Mouse (Mus musculus): ENCODE results near the gene Naa20. TPM values are rescaled to one million over a fixed set of nuclear protein-coding genes. Genes with fewer than 3 reads are reported as not detected.
A peak's percentile ranks its signal among the peaks of the same experiment; 100 is the strongest.

Naa20 gene
- polyA plus RNA-seq, 1 experiment from 2014 or later, result 136 TPM

- peaks cover 26% of the 10 kb centered on the region for H3K4me1 ChIP-seq (replicated peaks)
- peak overlapping the region; percentile 78; the same call in 1 of the 2 replicates for H3K27ac ChIP-seq
- 77% methylated on average over 7 of the region's 7 CpGs for WGBS
- no peaks in the 10 kb centered on the region for H3K27me3 ChIP-seq (ENCODE audit: insufficient read depth, poor library complexity, severe bottlenecking)
- no peak overlapping the region for H3K4me3 ChIP-seq
- H3K36me3 ChIP-seq, result no peaks in the 10 kb centered on the region
- no peak for DNase-seq (ENCODE audit: low spot score)
- H3K9me3 ChIP-seq, result no peaks in the 10 kb centered on the region
Measured at GRCm38 (mm10) chr2:145948402-145948954, 46.6 kb downstream of the Naa20 start.

DNA sequence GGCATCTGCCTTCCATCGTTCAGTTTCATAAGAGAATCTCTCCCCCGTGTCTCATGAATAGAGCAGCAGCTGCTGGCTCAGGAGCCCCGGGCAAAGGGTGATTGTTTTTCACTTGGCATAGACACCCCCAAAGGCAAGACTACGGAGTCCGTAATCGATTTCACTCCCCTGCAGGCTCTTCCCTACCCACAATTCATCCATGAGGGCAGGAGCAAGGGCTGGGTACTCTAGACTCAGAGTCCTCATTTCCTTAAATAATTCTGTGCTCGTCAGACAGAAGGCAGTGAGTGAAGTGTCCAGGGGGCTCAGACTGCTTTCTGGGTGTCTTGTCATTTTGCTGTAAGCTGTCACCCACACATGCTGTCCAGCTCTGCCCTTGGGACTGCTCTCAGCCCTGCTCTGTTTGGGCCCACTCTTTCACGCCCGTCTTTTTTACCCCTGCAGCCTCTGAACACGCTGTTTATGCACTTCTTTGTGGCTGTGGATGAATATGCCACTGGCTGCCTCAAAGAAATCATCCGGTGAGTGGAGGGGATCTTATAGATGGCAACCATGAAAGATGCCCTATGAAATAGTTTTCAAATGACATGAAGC, 47.7 kb downstream of the Naa20 start:
- Histone ChIP-seq H3K4me3 (no peak overlapping the region), H3K27ac (peak overlapping the region; percentile 78), H3K9me3 (no peaks in the 10 kb centered on the region), H3K4me1 (replicated peaks) (peaks cover 26% of the 10 kb centered on the region), H3K36me3 (no peaks in the 10 kb centered on the region), H3K27me3 (ENCODE audit: insufficient read depth, poor library complexity, severe bottlenecking) (no peaks in the 10 kb centered on the region)
- 38% methylated on average over 11 of the region's 11 CpGs for WGBS
- DNase-seq (ENCODE audit: low spot score), result peak; percentile 26

DNA sequence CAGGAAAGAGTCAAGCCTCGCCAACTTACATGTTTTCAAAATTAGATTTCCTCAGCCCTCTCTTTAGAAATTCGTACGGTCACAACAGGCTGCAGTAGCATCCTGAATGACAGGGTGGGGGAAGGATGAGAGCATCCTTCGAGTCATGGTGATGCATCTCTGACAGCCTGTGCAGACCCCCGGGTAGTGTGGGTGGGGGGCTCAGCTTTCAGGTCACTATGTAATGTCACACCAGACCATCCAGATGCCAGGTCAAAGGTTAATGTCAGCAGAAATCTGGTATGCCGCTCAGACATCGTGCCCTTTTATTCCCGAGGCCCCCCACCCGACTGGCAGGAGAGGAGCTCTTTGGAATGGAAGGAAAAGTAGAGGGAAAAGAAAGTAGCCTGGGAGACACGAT, 48.3 kb downstream of the Naa20 start:
- no peaks in the 10 kb centered on the region for H3K36me3 ChIP-seq
- WGBS, result 6% methylated on average over 10 of the region's 10 CpGs
- no peaks in the 10 kb centered on the region for H3K9me3 ChIP-seq
- peak; percentile 65 for DNase-seq (ENCODE audit: low spot score)
- H3K27me3 ChIP-seq (ENCODE audit: insufficient read depth, poor library complexity, severe bottlenecking), result no peaks in the 10 kb centered on the region
- H3K4me3 ChIP-seq, result peak overlapping the region; percentile 0; the same call in 1 of the 2 replicates
- peak overlapping the region; percentile 53 for H3K27ac ChIP-seq
- H3K4me1 ChIP-seq (replicated peaks), result peaks cover 26% of the 10 kb centered on the region

DNA sequence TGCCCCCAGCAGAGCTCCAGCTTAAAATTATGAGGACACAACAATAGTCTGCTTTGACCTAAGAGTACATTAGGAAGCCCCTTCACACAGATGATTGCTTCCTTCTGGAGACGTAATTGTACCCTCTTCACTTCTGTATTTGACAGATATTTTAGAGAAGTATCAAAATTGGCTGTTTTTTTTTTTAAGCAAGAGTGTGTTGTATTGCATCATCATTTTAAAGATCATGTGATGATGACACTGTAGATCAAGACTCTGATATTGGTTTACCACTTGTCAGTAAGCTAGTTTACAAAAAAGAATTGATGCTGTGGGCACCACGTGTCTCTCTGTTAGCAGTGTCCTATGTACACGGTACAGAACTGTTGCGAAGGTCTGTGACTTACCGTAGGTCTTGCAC, 50.8 kb downstream of the Naa20 start:
- Histone ChIP-seq H3K27ac (no peak overlapping the region), H3K9me3 (no peaks in the 10 kb centered on the region), H3K27me3 (ENCODE audit: insufficient read depth, poor library complexity, severe bottlenecking) (peaks cover 5% of the 10 kb centered on the region; the same call in 1 of the 2 replicates), H3K4me3 (no peak overlapping the region), H3K4me1 (replicated peaks) (peaks cover 27% of the 10 kb centered on the region), H3K36me3 (no peaks in the 10 kb centered on the region)
- 92% methylated on average over 5 of the region's 5 CpGs for WGBS
- DNase-seq (ENCODE audit: low spot score), result no peak

DNA sequence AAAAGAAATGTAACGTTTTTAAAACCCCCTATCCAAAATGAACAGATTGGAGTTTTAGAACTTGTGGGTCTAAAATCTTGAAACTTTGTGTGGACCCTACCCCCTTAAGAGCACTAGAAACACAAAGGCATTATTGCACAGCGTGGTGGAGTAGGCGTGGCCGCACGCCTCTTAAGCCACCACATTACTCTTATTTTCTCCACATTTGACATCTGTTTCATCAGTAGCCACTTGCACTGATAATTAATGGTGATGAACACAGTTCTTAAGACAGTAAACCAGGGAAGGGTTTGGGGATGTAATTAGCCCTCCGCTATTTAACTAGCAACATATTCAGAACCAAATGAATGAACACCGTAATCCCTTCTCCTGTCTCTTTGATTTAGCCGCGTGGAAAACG, 53.9 kb downstream of the Naa20 start:
- Histone ChIP-seq H3K27ac (no peak overlapping the region), H3K36me3 (no peaks in the 10 kb centered on the region), H3K9me3 (no peaks in the 10 kb centered on the region), H3K4me3 (no peak overlapping the region), H3K27me3 (ENCODE audit: insufficient read depth, poor library complexity, severe bottlenecking) (peaks cover 5% of the 10 kb centered on the region; the same call in 1 of the 2 replicates), H3K4me1 (replicated peaks) (peaks cover 18% of the 10 kb centered on the region)
- 84% methylated on average over 10 of the region's 10 CpGs for WGBS
- no peak for DNase-seq (ENCODE audit: low spot score)

DNA sequence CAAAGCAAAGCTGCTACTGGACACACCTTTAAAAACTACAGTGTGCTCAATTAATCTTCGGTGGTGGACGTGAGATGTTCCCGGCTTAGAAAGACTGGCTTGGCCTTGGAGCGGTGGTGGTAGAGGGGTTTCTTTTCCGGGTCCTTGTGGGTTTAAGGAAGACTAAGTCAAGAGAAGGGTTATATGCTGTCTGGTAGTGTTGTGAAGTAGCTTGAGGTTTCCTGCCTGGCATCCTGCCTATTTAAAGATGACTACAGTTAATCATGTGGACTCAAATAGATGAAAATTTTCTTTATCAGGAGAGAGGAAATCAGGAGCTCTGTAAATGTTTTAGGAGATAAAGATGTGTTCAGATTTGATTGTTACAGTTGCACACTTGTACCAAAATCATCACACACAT, 54.4 kb downstream of the Naa20 start:
- Histone ChIP-seq H3K4me1 (replicated peaks) (peaks cover 15% of the 10 kb centered on the region), H3K27ac (no peak overlapping the region), H3K9me3 (no peaks in the 10 kb centered on the region), H3K27me3 (ENCODE audit: insufficient read depth, poor library complexity, severe bottlenecking) (peaks cover 5% of the 10 kb centered on the region; the same call in 1 of the 2 replicates), H3K4me3 (no peak overlapping the region), H3K36me3 (no peaks in the 10 kb centered on the region)
- DNase-seq (ENCODE audit: low spot score), result no peak
- WGBS, result 83% methylated on average over 5 of the region's 5 CpGs

DNA sequence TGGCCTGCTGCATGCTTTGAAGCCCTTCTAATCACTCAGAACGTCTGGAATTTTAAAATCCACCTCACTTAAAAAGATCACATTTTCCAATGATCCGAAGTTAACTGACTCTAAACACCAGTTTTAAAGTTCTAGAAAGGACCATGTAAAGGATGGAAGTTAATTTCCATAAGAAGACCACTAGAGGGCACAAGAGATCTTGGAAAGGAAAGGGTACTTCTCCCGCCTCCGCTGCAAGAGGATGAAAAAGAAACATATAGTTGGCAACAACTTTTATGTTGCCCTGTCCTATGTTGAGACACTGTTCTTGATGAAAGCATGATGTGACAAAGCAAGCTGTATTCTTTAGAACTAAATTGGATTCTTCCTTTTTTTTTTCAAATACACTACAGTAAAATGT, 55.6 kb downstream of the Naa20 start:
- Histone ChIP-seq H3K36me3 (no peaks in the 10 kb centered on the region), H3K27me3 (ENCODE audit: insufficient read depth, poor library complexity, severe bottlenecking) (peaks cover 5% of the 10 kb centered on the region; the same call in 1 of the 2 replicates), H3K27ac (no peak overlapping the region), H3K4me1 (replicated peaks) (peaks cover 15% of the 10 kb centered on the region), H3K9me3 (no peaks in the 10 kb centered on the region), H3K4me3 (no peak overlapping the region)
- no peak for DNase-seq (ENCODE audit: low spot score)
- 15% methylated on average over 4 of the region's 4 CpGs for WGBS

GRCm38 (mm10) chr2:145958097-145958496, 56.2 kb downstream of the Naa20 start:
- Histone ChIP-seq H3K9me3 (no peaks in the 10 kb centered on the region), H3K4me1 (replicated peaks) (peaks cover 15% of the 10 kb centered on the region), H3K36me3 (no peaks in the 10 kb centered on the region), H3K27ac (peak overlapping the region; percentile 68), H3K27me3 (ENCODE audit: insufficient read depth, poor library complexity, severe bottlenecking) (peaks cover 5% of the 10 kb centered on the region; the same call in 1 of the 2 replicates), H3K4me3 (no peak overlapping the region)
- 79% methylated on average over 6 of the region's 6 CpGs for WGBS
- DNase-seq (ENCODE audit: low spot score), result peak; percentile 23

DNA sequence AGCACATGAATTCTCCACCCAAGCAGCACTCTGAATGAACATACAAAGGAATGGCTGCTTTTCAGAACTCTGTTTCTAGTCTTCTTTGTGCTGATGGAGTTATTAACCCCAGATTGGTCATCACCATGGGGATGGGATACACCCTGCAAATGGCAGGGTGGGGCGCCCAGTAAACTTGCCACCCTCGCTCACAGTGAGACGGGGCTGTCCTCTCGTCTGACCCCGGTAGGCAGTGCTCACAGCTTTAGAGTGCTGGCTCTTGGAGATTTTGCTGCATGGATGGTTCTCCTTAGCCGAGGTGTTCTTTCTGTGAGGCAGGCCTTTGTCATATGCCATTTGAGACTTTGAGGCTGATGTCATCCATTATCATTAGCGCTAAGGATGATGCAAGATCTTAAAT, 56.7 kb downstream of the Naa20 start:
- 53% methylated on average over 7 of the region's 7 CpGs for WGBS
- Histone ChIP-seq H3K4me1 (replicated peaks) (peaks cover 15% of the 10 kb centered on the region), H3K27ac (peak overlapping the region; percentile 68), H3K9me3 (no peaks in the 10 kb centered on the region), H3K27me3 (ENCODE audit: insufficient read depth, poor library complexity, severe bottlenecking) (peaks cover 5% of the 10 kb centered on the region; the same call in 1 of the 2 replicates), H3K4me3 (no peak overlapping the region), H3K36me3 (no peaks in the 10 kb centered on the region)
- DNase-seq (ENCODE audit: low spot score), result peak; percentile 33

- Histone ChIP-seq H3K27ac (no peak overlapping the region), H3K36me3 (no peaks in the 10 kb centered on the region), H3K4me1 (replicated peaks) (peaks cover 15% of the 10 kb centered on the region), H3K27me3 (ENCODE audit: insufficient read depth, poor library complexity, severe bottlenecking) (peaks cover 4% of the 10 kb centered on the region; the same call in 1 of the 2 replicates), H3K4me3 (no peak overlapping the region), H3K9me3 (no peaks in the 10 kb centered on the region)
- WGBS, result 87% methylated on average over 5 of the region's 5 CpGs
- DNase-seq (ENCODE audit: low spot score), result no peak
Measured at GRCm38 (mm10) chr2:145961861-145962260, 60.0 kb downstream of the Naa20 start.

Other genes starting within 250 kb of the Naa20 start
- 13.1 and 16.0 TPM in 2 replicates for gene Rin2, start 226.9 kb upstream of the Naa20 start, polyA plus RNA-seq (2016; fragmentation: Nextera tagmentation; extraction: Ambion mirVana)
- gene Cfap61, start 32.7 kb downstream of the Naa20 start, polyA plus RNA-seq (2016; fragmentation: Nextera tagmentation; extraction: Ambion mirVana), result 2.2 and 5.0 TPM in 2 replicates
- 26.7 and 33.6 TPM in 2 replicates for gene Crnkl1, start 32.9 kb downstream of the Naa20 start, polyA plus RNA-seq (2016; fragmentation: Nextera tagmentation; extraction: Ambion mirVana)